Mouse (Mus musculus) stomach, embryonic 15.5 days (tissue): Measurements from ENCODE around the gene Hus1. TPM values are rescaled to one million over a fixed set of nuclear protein-coding genes. Genes with fewer than 3 reads are reported as not detected.
A peak's percentile ranks its signal among the peaks of the same experiment; 100 is the strongest.

ENCODE experiments used
- ATAC-seq: fragments of 200-750 bp; cut with Nextera tagmentation; 2 replicates; pipeline ENCODE4 v1.8.0; 2017; ENCODE audit warnings: low read depth, moderate number of reproducible peaks, moderate TSS enrichment; ENCODE audit not compliant: insufficient read depth, low FRiP score
- H3K27ac ChIP-seq: fragments of 300-500 bp; sonication (generic); 2 replicates; pipeline ENCODE4 v1.5.1; 2015; ENCODE audit warnings: mild to moderate bottlenecking, inconsistent platforms
- H3K27me3 ChIP-seq: fragments of 300-500 bp; sonication (generic); replicated peaks from 2 replicates; pipeline ENCODE4 v1.6.1; 2015; ENCODE audit warnings: inconsistent platforms
- H3K36me3 ChIP-seq: fragments of 300-500 bp; sonication (generic); 2 replicates; pipeline ENCODE4 v1.6.1; 2015; ENCODE audit warnings: inconsistent platforms
- H3K4me1 ChIP-seq: fragments of 300-500 bp; sonication (generic); 2 replicates; pipeline ENCODE4 v1.6.1; 2015; ENCODE audit warnings: inconsistent platforms
- H3K4me2 ChIP-seq: fragments of 300-500 bp; sonication (generic); 2 replicates; pipeline ENCODE4 v1.6.1; 2015; ENCODE audit warnings: mild to moderate bottlenecking, inconsistent platforms
- H3K4me3 ChIP-seq: fragments of 300-500 bp; sonication (generic); replicated peaks from 2 replicates; pipeline ENCODE4 v1.5.1; 2015; ENCODE audit warnings: inconsistent platforms
- H3K9ac ChIP-seq: fragments of 300-500 bp; sonication (generic); 2 replicates; pipeline ENCODE4 v1.6.1; 2015; ENCODE audit warnings: inconsistent platforms
- H3K9me3 ChIP-seq: fragments of 300-500 bp; sonication (generic); 2 replicates; pipeline ENCODE4 v1.6.1; 2016; ENCODE audit warnings: inconsistent platforms
- WGBS: fragments of 180-500 bp; shearing (Covaris S2); methylation state at CpG from one replicate; pipeline ENCODE4 v1.1.7; 2015; 5-methylcytosine and 5-hydroxymethylcytosine counted together
- polyA plus RNA-seq: library from polyadenylated mRNA; unstranded; fragments of >200 nt; fragmentation: Nextera tagmentation; extraction: Ambion mirVana; gene quantifications from 2 replicates; pipeline ENCODE4 v1.2.1, GENCODE M21; 2015

Gene Hus1
- polyA plus RNA-seq = 15.5 TPM in 2 replicates

GRCm38 (mm10) chr11:9010853-9011339 is at the start of gene Hus1:
Gene Hus1 (minus strand): TSS chr11:9011191.
- under 1% methylated on average over 43 of the region's 43 CpGs for WGBS
- Histone ChIP-seq H3K4me3 (peak within 1 kb of the TSS; percentile 88), H3K4me1 (0 out of 2 replicates have a peak, but pooled peaks cover 2% of the 10 kb centered on the region), H3K36me3 (peaks cover 6% of the 10 kb centered on the region; the same call in 1 of the 2 replicates), H3K9me3 (no peaks in the 10 kb centered on the region), H3K4me2 (peak within 1 kb of the TSS; percentile 89), H3K27ac (peak within 1 kb of the TSS; percentile 95), H3K27me3 (no peaks in the 10 kb centered on the region), H3K9ac (peak within 1 kb of the TSS; percentile 81)
- peak; percentile 96 for ATAC-seq

DNA sequence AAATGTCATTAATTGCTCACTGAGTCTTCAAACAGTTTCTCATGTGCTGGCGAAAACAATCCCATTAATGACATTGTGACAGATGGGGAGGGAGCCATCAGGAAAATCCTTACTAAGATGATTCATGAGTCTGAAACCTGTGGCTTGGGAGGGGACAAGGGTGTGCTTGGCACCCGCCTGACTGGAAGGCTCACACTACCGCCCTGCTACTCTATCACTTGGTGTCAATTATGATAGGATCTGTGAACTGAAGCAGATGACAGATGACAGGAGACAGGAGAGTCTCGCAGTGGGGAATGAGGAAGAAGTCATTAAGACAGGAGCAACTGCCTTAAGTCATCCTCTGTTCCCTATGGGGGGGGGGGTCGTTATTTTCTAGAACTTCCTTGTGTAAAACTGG is 49.5 kb upstream of the Hus1 start:
- peak; percentile 63; the same call in 1 of the 2 replicates for ATAC-seq
- H3K9me3 ChIP-seq = no peaks in the 10 kb centered on the region
- no peaks in the 10 kb centered on the region for H3K36me3 ChIP-seq
- H3K4me2 ChIP-seq = no peak overlapping the region
- no peaks in the 10 kb centered on the region for H3K4me1 ChIP-seq
- H3K27me3 ChIP-seq = no peaks in the 10 kb centered on the region
- WGBS = 42% methylated on average over 5 of the region's 5 CpGs
- H3K27ac ChIP-seq = no peak overlapping the region
- no peak overlapping the region for H3K4me3 ChIP-seq
- H3K9ac ChIP-seq = no peak overlapping the region

DNA sequence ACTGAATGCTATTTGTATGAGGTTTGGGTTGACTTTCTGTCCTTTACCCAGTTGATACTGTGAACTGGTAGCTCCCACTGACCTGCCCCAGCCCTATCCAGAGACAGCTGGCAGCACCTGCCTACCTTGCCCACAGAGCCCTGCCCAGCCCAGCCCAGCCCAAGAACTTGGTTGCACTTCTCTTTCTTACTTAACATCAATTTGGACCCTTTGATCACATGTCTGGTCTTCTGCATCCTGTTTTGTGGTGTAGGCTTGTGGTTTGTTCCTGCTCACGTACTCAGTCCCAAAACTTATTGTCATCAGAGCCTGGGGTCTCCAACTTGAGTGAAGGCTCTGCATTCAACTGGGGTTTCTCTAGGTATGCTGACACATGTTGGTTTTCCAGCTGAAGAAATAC is 49.0 kb upstream of the Hus1 start:
- no peak for ATAC-seq
- H3K9ac ChIP-seq = no peak overlapping the region
- H3K9me3 ChIP-seq = no peaks in the 10 kb centered on the region
- H3K4me1 ChIP-seq = no peaks in the 10 kb centered on the region
- no peak overlapping the region for H3K4me2 ChIP-seq
- H3K27ac ChIP-seq = no peak overlapping the region
- H3K4me3 ChIP-seq = no peak overlapping the region
- no peaks in the 10 kb centered on the region for H3K36me3 ChIP-seq
- no peaks in the 10 kb centered on the region for H3K27me3 ChIP-seq
- 66% methylated on average over 1 of the region's 1 CpGs for WGBS

GRCm38 (mm10) chr11:9057711-9058110 is 46.7 kb upstream of the Hus1 start:
- Histone ChIP-seq H3K4me3 (no peak overlapping the region), H3K4me1 (no peaks in the 10 kb centered on the region), H3K4me2 (no peak overlapping the region), H3K9me3 (no peaks in the 10 kb centered on the region), H3K27me3 (no peaks in the 10 kb centered on the region), H3K27ac (no peak overlapping the region), H3K9ac (no peak overlapping the region), H3K36me3 (no peaks in the 10 kb centered on the region)
- no peak for ATAC-seq
- 93% methylated on average over 4 of the region's 4 CpGs for WGBS

- H3K9ac ChIP-seq = no peak overlapping the region
- no peak overlapping the region for H3K4me3 ChIP-seq
- WGBS = 88% methylated on average over 2 of the region's 2 CpGs
- no peak for ATAC-seq
- no peaks in the 10 kb centered on the region for H3K9me3 ChIP-seq
- no peak overlapping the region for H3K4me2 ChIP-seq
- H3K27me3 ChIP-seq = no peaks in the 10 kb centered on the region
- no peak overlapping the region for H3K27ac ChIP-seq
- H3K36me3 ChIP-seq = no peaks in the 10 kb centered on the region
- H3K4me1 ChIP-seq = no peaks in the 10 kb centered on the region
Observed at GRCm38 (mm10) chr11:9056937-9057336, 45.9 kb upstream of the Hus1 start.

DNA sequence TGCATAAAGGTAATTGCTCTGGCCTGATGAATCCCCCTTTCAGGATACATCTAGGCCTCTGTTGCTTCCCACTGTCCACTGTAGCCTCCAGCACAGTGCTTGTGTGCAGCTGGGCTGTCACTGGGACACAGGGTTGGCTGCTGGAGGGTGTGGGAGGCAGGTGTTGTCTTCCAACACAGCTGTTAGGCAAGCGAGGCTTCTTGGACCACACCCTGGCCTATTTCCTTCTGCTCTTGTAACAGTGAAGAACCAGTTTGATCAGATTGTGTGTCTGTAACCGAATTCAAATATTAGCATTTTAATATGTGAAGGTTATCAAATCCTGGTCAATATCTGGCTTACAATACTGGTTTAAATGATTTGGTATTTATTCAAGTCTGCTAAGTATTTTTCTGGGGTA is 40.9 kb upstream of the Hus1 start:
- H3K4me2 ChIP-seq = no peak overlapping the region
- no peaks in the 10 kb centered on the region for H3K27me3 ChIP-seq
- no peak overlapping the region for H3K27ac ChIP-seq
- no peaks in the 10 kb centered on the region for H3K36me3 ChIP-seq
- no peaks in the 10 kb centered on the region for H3K9me3 ChIP-seq
- no peak for ATAC-seq
- no peak overlapping the region for H3K4me3 ChIP-seq
- peaks cover 5% of the 10 kb centered on the region; the same call in 1 of the 2 replicates for H3K4me1 ChIP-seq
- 50% methylated on average over 2 of the region's 2 CpGs for WGBS
- H3K9ac ChIP-seq = no peak overlapping the region

GRCm38 (mm10) chr11:9050241-9050640 is 39.2 kb upstream of the Hus1 start:
- H3K9ac ChIP-seq = no peak overlapping the region
- WGBS = 73% methylated on average over 4 of the region's 4 CpGs
- H3K4me2 ChIP-seq = no peak overlapping the region
- ATAC-seq = no peak
- H3K27me3 ChIP-seq = no peaks in the 10 kb centered on the region
- H3K36me3 ChIP-seq = no peaks in the 10 kb centered on the region
- H3K4me1 ChIP-seq = peaks cover 5% of the 10 kb centered on the region; the same call in 1 of the 2 replicates
- no peak overlapping the region for H3K27ac ChIP-seq
- no peaks in the 10 kb centered on the region for H3K9me3 ChIP-seq
- no peak overlapping the region for H3K4me3 ChIP-seq

DNA sequence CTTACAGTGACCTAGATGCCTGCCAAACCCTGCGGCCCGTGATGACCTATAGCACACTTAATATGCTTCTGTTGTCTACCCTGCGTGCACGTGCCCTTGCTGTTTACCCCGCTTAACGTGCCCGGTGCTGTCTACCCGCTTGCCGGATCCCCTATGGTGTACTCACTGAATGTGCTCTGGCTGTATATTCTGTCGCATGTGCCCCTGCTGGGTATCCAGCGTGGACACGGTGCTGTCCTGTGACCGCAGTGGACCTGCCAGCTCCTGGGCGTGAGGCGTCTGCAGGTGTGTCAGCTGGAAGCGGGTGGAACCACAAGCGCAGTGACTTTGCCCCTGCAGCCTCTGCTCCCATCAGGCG is 37.7 kb upstream of the Hus1 start, which contains the start of gene Sun3:
Sun3 (minus strand) TSS at position 289 of the 358 bp plus-strand sequence.
- Histone ChIP-seq H3K36me3 (no peaks in the 10 kb centered on the region), H3K27me3 (no peaks in the 10 kb centered on the region), H3K9me3 (no peaks in the 10 kb centered on the region), H3K4me1 (peaks cover 5% of the 10 kb centered on the region; the same call in 1 of the 2 replicates), H3K27ac (no peak within 1 kb of the TSS), H3K9ac (no peak within 1 kb of the TSS), H3K4me2 (peak within 1 kb of the TSS; percentile 93), H3K4me3 (peak within 1 kb of the TSS; percentile 50)
- WGBS = under 1% methylated on average over 18 of the region's 18 CpGs
- peak; percentile 44; the same call in 1 of the 2 replicates for ATAC-seq

DNA sequence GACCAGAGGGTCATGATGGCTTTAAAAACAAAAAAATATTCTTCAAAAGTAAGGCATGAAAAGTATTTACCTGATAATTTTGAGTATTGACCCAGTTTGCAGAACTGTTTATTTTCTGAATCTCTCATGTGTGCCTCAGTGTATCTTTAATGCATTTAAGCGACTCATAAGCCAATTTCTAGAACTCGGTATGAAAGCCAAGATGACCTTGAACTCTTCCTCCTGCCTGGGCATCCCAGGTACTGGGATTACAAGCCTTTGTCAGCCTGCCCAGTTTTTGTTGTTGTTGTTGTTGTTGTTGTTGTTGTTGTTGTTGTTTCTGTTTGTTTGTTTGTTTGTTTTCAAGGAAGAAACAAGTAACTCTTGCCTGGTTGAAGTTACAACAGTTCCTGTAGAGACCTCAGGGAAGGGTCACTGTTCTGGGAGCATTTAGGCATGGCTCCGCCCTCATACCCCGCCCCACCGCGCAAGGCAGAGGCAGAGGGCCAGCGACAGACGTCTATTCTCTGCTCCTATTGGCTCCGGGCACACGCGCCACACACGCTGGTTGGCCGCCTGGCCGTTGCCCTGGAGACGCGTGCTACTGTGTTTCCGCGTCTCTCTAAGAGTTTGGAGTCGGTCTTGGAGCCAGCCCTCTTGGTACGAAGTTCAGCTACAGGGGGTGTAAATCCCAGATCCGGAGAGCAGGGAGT is 37.2 kb upstream of the Hus1 start, which contains the start of gene Gm11992:
Gm11992 (plus strand) TSS at position 584 of the 692 bp plus-strand sequence.
- H3K27ac ChIP-seq = no peak within 1 kb of the TSS
- H3K27me3 ChIP-seq = no peaks in the 10 kb centered on the region
- H3K9ac ChIP-seq = no peak within 1 kb of the TSS
- no peaks in the 10 kb centered on the region for H3K9me3 ChIP-seq
- H3K4me3 ChIP-seq = peak within 1 kb of the TSS; percentile 50
- peaks cover 5% of the 10 kb centered on the region; the same call in 1 of the 2 replicates for H3K4me1 ChIP-seq
- H3K4me2 ChIP-seq = peak within 1 kb of the TSS; percentile 93
- WGBS = 3% methylated on average over 21 of the region's 21 CpGs
- H3K36me3 ChIP-seq = no peaks in the 10 kb centered on the region
- ATAC-seq = peak; percentile 99

- H3K4me3 ChIP-seq = no peak overlapping the region
- H3K27ac ChIP-seq = no peak overlapping the region
- H3K27me3 ChIP-seq = no peaks in the 10 kb centered on the region
- H3K4me1 ChIP-seq = peaks cover 5% of the 10 kb centered on the region; the same call in 1 of the 2 replicates
- H3K9me3 ChIP-seq = no peaks in the 10 kb centered on the region
- no peaks in the 10 kb centered on the region for H3K36me3 ChIP-seq
- no peak overlapping the region for H3K4me2 ChIP-seq
- no peak overlapping the region for H3K9ac ChIP-seq
- ATAC-seq = no peak
- 71% methylated on average over 5 of the region's 5 CpGs for WGBS
Observed at GRCm38 (mm10) chr11:9047044-9047443, 36.1 kb upstream of the Hus1 start.

DNA sequence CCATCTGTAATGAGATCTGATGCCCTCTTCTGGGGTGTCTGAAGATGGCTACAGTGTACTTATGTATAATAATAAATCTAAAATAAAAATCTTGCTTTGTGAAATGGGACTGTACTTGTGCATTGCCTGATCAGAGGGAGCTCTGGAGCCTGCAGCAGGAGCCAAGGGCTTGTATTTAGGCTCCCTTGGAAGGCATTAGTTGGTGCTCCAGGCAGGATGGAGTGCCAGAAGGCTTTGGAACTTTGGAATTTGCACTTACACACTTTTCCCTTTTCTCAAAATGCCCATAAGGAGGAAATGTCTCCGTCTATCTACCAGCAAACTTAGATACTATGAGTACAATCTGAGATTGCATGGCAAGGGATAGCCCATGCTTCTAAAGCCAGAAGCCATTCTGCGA is 35.6 kb upstream of the Hus1 start:
- no peaks in the 10 kb centered on the region for H3K36me3 ChIP-seq
- WGBS = 92% methylated on average over 2 of the region's 2 CpGs
- H3K4me1 ChIP-seq = peaks cover 5% of the 10 kb centered on the region; the same call in 1 of the 2 replicates
- no peak overlapping the region for H3K4me3 ChIP-seq
- H3K4me2 ChIP-seq = no peak overlapping the region
- H3K9ac ChIP-seq = no peak overlapping the region
- H3K9me3 ChIP-seq = no peaks in the 10 kb centered on the region
- ATAC-seq = no peak
- no peaks in the 10 kb centered on the region for H3K27me3 ChIP-seq
- H3K27ac ChIP-seq = no peak overlapping the region

DNA sequence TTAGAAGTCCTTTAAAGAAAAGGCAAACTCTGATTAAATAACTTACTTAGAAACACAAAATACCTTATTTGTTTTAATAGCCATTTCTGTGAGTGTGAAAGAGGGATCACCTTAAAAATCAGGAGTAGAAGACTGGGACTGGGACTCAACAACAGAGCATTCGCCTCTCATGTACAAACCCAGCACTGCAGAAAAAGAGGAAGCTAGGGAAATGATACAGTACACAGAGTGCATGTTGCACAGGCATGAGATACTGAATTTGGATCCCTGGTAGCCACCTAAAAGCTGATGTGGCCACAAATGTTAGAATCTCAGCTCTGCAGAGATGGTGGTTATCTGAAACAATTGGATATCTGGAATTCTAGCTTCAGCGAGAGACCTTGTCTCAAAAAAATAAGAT is 20.5 kb upstream of the Hus1 start:
- H3K4me3 ChIP-seq = no peak overlapping the region
- no peak overlapping the region for H3K4me2 ChIP-seq
- H3K27ac ChIP-seq = no peak overlapping the region
- H3K27me3 ChIP-seq = no peaks in the 10 kb centered on the region
- ATAC-seq = no peak
- no peaks in the 10 kb centered on the region for H3K4me1 ChIP-seq
- WGBS = 91% methylated on average over 2 of the region's 2 CpGs
- no peaks in the 10 kb centered on the region for H3K9me3 ChIP-seq
- H3K9ac ChIP-seq = no peak overlapping the region
- H3K36me3 ChIP-seq = no peaks in the 10 kb centered on the region
